Mouse (Mus musculus) small intestine, adult 2 months (tissue): Measurements from ENCODE around the gene Pear1. TPM values are rescaled to one million over a fixed set of nuclear protein-coding genes. Genes with fewer than 3 reads are reported as not detected.

Source experiments
- H3K27ac ChIP-seq: fragments of 200-500 bp; 2 replicates; pipeline ENCODE4 v1.5.1; 2012; ENCODE audit warnings: low read depth, low read length, control low read depth, inconsistent platforms; ENCODE audit not compliant: insufficient read depth
- H3K27me3 ChIP-seq: fragments of 200-500 bp; 2 replicates; pipeline ENCODE4 v1.6.1; 2012; ENCODE audit warnings: mild to moderate bottlenecking, moderate library complexity, low read length, inconsistent platforms; ENCODE audit not compliant: control insufficient read depth, insufficient read depth
- H3K36me3 ChIP-seq: fragments of 200-500 bp; 2 replicates; pipeline ENCODE4 v1.6.1; 2012; ENCODE audit warnings: mild to moderate bottlenecking, low read length, control low read depth, inconsistent platforms; ENCODE audit not compliant: control insufficient read depth, insufficient read depth
- H3K4me1 ChIP-seq: fragments of 200-500 bp; 2 replicates; pipeline ENCODE4 v1.6.1; 2012; ENCODE audit warnings: low read length, inconsistent platforms, mixed read lengths; ENCODE audit not compliant: control insufficient read depth, insufficient read depth, insufficient read length
- H3K4me3 ChIP-seq: fragments of 200-500 bp; 2 replicates; pipeline ENCODE4 v1.5.1; 2012; ENCODE audit warnings: low read depth, mild to moderate bottlenecking, control low read depth, inconsistent platforms, low read length, moderate library complexity
- CTCF ChIP-seq: fragments of 200-500 bp; IDR thresholded peaks from 2 replicates; pipeline ENCODE4 v1.5.1; 2012; ENCODE audit warnings: low read depth, mild to moderate bottlenecking, control low read depth, inconsistent platforms, low read length, moderate library complexity, mixed read lengths; ENCODE audit not compliant: insufficient replicate concordance, insufficient read length; ENCODE audit errors: extremely low read depth
- POLR2A ChIP-seq: fragments of 200-500 bp; IDR thresholded peaks from 2 replicates; pipeline ENCODE4 v1.6.1; 2012; ENCODE audit warnings: low read depth, mild to moderate bottlenecking, control low read depth, inconsistent platforms, low read length, moderate library complexity
- WGBS: fragments of 180-500 bp; shearing (Covaris S2); methylation state at CpG from one replicate; pipeline ENCODE4 v1.1.7; 2018; 5-methylcytosine and 5-hydroxymethylcytosine counted together
- polyA plus RNA-seq: library from polyadenylated mRNA; depleted of rRNA; stranded (reverse); fragments of >200 nt; gene quantifications from 2 replicates; pipeline ENCODE4 v1.2.3, GENCODE M21; 2012

Gene Pear1
- polyA plus RNA-seq, 1 experiment: 20.1 TPM

- peaks cover 3% of the 10 kb centered on the region; the same call in 1 of the 2 replicates for H3K4me1 ChIP-seq
- 44% methylated on average over 5 of the region's 5 CpGs for WGBS
- no peak overlapping the region for H3K4me3 ChIP-seq
- H3K36me3 ChIP-seq: no peaks in the 10 kb centered on the region
- H3K27ac ChIP-seq: no peak overlapping the region
- TF ChIP-seq POLR2A: no peak
- TF ChIP-seq CTCF: no peak
- peaks cover 23% of the 10 kb centered on the region; the same call in 1 of the 2 replicates for H3K27me3 ChIP-seq
Observed at GRCm38 (mm10) chr3:87789768-87790167, 34.3 kb downstream of the Pear1 start.

GRCm38 (mm10) chr3:87789248-87789647 lies 34.9 kb downstream of the Pear1 start:
- no peak overlapping the region for H3K4me3 ChIP-seq
- H3K36me3 ChIP-seq: no peaks in the 10 kb centered on the region
- TF ChIP-seq CTCF: no peak
- TF ChIP-seq POLR2A: no peak
- peaks cover 18% of the 10 kb centered on the region; the same call in 1 of the 2 replicates for H3K27me3 ChIP-seq
- WGBS: 74% methylated on average over 1 of the region's 1 CpGs
- no peaks in the 10 kb centered on the region for H3K4me1 ChIP-seq
- H3K27ac ChIP-seq: no peak overlapping the region

GRCm38 (mm10) chr3:87785626-87786214 lies 38.4 kb downstream of the Pear1 start:
- Histone ChIP-seq H3K27me3 (no peaks in the 10 kb centered on the region), H3K4me1 (no peaks in the 10 kb centered on the region), H3K4me3 (no peak overlapping the region), H3K36me3 (no peaks in the 10 kb centered on the region), H3K27ac (no peak overlapping the region)
- WGBS: 61% methylated on average over 6 of the region's 6 CpGs
- TF ChIP-seq POLR2A: no peak
- TF ChIP-seq CTCF: no peak

- Histone ChIP-seq H3K4me3 (no peak overlapping the region), H3K36me3 (no peaks in the 10 kb centered on the region), H3K4me1 (no peaks in the 10 kb centered on the region), H3K27me3 (no peaks in the 10 kb centered on the region), H3K27ac (no peak overlapping the region)
- no peak for TF ChIP-seq POLR2A
- no peak for TF ChIP-seq CTCF
- 56% methylated on average over 5 of the region's 5 CpGs for WGBS
Observed at GRCm38 (mm10) chr3:87785156-87785555, 39.0 kb downstream of the Pear1 start.

- WGBS: 84% methylated on average over 25 of the region's 25 CpGs
- Histone ChIP-seq H3K4me3 (no peak overlapping the region), H3K27ac (no peak overlapping the region), H3K27me3 (no peaks in the 10 kb centered on the region; the same call in 1 of the 2 replicates), H3K36me3 (no peaks in the 10 kb centered on the region), H3K4me1 (no peaks in the 10 kb centered on the region)
- TF ChIP-seq CTCF: no peak
Observed at GRCm38 (mm10) chr3:87783282-87784023, 40.7 kb downstream of the Pear1 start.

- 47% methylated on average over 2 of the region's 2 CpGs for WGBS
- no peaks in the 10 kb centered on the region for H3K4me1 ChIP-seq
- no peaks in the 10 kb centered on the region; the same call in none of the 2 replicates for H3K27me3 ChIP-seq
- no peak overlapping the region for H3K27ac ChIP-seq
- no peaks in the 10 kb centered on the region for H3K36me3 ChIP-seq
- H3K4me3 ChIP-seq: no peak overlapping the region
- TF ChIP-seq CTCF (no peak), POLR2A (no peak)
Observed at GRCm38 (mm10) chr3:87779086-87779485, 45.0 kb downstream of the Pear1 start.

- TF ChIP-seq POLR2A: no peak
- no peak for TF ChIP-seq CTCF
- 43% methylated on average over 23 of the region's 23 CpGs for WGBS
- Histone ChIP-seq H3K4me3 (no peak overlapping the region), H3K36me3 (no peaks in the 10 kb centered on the region), H3K27me3 (no peaks in the 10 kb centered on the region; the same call in none of the 2 replicates), H3K27ac (no peak overlapping the region), H3K4me1 (no peaks in the 10 kb centered on the region)
Observed at GRCm38 (mm10) chr3:87778283-87778682, 45.8 kb downstream of the Pear1 start.
